Mouse (Mus musculus): ENCODE measurements around the gene E2f4.

The E2f4 gene

DNA sequence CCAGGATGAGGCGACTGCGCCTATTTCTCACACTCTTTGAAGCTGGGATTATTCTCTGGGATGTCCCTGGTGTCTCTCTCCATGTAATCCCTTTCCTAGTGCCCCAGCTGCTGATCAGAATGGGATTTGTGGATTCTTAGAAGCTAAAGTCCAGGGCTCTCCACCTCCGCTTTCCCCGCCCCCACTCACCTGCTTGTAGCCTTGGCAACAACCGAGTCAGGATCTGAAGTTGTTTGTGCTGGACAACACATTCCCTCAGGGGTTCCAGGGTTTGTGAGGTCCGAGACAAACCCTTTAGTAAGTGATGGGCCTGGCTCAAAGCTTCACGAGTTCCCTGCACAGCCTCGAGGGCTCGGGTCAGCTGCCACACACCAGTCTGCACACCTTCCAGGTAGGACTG, 2.7 kb upstream of the E2f4 start:
- DNase-seq (ENCODE audit: low spot score), result no peak

DNA sequence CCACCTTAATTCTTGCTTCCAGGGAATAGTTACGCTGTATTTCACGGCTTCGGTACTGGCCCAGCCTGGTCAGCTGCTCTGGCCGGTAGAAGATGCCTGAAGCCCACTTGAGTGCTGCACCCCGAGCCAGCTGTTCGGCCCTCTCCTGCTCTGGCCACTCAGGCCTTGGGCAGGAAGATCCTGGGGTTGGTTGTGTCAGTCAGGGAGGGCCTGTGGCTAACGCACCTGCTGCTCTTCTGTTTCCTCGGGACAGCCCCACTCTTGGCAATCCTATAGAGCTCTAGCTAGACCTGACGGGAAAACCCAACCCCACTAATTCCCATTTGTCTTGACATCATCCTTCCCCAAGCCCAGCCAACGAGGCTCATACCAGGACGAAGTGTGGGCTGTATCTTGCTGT, 2.2 kb upstream of the E2f4 start:
- DNase-seq (ENCODE audit: low spot score), result no peak

DNA sequence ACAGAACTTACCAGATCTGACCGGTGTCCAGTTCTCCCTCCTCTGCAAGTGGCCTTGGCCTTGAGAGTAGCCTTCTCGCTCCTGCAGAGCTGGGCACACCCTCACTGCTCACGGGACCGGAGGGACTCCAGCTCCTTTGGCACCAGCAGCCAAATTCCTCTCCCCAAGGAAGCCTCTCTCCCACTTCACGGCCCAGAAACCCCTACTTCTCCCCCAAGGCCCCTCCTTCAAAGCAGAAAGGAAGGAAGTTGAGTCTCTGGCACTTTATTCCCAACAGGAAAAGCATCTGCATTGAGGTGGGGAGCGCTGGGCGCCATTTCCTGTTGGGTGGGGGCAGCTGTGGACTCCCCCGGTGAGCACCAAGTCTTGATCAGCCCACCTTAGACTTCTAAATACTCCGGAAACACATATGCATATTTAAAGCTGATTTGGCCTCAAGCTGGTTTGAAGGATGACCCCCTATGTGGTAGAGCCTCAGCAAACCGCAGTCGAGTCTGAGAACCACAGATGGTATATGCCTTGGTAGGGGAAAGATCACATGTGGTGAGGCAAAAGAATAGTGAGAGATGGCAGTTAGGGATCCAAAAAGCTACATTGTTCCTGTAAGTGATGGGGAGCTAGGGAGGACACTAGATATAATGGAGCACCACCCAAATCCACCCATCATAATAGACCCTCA, 1.4 kb upstream of the E2f4 start, which contains the start of gene Exoc3l:
Gene Exoc3l (minus strand): TSS at position 207 of the 679 bp plus-strand sequence.
- DNase-seq (ENCODE audit: low spot score), result no peak

DNA sequence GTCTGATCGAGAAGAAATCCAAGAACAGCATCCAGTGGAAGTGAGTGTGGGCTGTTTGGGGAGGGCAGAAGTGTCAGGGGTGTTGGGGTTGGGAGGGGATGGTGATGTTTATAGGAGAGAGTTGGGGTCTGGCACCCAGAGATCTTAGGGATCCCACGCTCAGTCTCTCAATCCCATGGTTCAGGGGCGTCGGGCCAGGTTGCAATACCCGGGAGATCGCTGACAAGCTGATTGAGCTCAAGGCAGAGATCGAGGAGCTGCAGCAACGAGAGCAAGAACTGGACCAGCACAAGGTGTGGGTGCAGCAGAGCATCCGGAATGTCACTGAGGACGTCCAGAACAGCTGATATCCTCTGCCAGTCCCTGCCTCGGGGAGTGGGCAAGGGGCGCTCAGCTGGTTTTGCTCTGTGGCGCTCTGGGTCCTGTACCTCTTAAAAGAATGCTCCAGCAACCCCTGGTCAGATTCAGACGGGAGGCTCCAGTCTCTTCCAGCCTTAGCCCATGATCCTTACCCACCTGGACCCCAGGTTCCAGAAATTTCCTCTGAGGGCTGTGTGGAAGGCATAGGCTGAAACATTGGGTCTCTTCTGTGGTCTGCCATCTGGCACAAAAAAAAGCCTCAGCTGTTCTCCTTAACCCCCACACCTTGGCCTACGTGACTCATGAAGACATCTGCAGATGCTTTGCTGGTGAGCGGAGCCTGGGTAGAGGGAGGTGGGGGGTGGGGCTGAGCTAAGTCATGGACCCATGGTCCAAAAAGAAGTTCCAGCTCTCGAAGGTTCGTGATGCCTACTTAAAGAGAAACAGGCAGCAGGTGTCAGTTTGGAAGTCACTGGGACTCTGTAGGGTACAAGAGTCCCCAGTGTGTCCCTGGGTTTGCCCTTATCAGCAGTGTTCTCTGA, 1.1 kb downstream of the E2f4 start:
- no peak for DNase-seq (ENCODE audit: low spot score)

DNA sequence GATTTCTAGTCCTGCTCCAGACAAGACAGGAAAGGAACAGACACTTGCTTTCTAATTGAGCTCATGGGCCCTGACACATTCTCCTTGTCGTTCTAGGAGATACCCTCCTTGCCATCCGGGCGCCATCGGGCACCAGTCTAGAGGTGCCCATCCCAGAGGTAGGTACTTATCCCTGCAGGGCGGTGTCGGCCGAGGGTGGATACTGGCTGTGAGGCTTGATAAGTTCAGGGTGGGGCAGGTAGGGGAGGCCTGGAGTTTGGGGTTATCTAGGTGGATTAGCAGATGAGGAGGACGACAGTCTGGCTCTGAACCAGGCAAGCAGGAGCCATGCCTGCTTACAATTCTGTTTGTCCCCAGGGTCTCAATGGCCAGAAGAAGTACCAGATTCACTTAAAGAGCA, 2.5 kb downstream of the E2f4 start:
- peak; percentile 90 for DNase-seq (ENCODE audit: low spot score)

DNA sequence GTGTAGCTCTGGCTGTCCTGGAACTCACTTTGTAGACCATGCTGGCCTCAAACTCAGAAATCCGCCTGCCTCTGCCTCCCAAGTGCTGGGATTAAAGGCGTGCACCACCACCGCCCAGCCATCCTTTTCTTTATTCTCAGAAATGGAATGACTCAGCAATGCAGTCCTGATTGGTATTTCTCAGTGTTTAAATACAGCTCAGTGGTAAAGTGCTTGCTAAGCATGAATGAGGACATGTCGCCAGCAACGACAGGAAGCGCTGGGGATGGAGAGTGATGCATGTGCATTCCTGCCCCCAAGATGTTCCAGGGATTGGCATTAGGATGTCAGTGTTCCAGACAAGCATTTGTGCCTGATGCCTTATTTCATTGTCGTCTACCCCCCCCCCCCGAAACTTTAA, 5.9 kb downstream of the E2f4 start:
- no peak for DNase-seq (ENCODE audit: low spot score)

- no peak for DNase-seq (ENCODE audit: low spot score)
These were observed 6.4 kb downstream of the E2f4 start for GRCm38 (mm10) chr8:105303874-105304273.

- DNase-seq (ENCODE audit: low spot score), result no peak
These were observed 7.1 kb downstream of the E2f4 start for GRCm38 (mm10) chr8:105304325-105305210.

DNA sequence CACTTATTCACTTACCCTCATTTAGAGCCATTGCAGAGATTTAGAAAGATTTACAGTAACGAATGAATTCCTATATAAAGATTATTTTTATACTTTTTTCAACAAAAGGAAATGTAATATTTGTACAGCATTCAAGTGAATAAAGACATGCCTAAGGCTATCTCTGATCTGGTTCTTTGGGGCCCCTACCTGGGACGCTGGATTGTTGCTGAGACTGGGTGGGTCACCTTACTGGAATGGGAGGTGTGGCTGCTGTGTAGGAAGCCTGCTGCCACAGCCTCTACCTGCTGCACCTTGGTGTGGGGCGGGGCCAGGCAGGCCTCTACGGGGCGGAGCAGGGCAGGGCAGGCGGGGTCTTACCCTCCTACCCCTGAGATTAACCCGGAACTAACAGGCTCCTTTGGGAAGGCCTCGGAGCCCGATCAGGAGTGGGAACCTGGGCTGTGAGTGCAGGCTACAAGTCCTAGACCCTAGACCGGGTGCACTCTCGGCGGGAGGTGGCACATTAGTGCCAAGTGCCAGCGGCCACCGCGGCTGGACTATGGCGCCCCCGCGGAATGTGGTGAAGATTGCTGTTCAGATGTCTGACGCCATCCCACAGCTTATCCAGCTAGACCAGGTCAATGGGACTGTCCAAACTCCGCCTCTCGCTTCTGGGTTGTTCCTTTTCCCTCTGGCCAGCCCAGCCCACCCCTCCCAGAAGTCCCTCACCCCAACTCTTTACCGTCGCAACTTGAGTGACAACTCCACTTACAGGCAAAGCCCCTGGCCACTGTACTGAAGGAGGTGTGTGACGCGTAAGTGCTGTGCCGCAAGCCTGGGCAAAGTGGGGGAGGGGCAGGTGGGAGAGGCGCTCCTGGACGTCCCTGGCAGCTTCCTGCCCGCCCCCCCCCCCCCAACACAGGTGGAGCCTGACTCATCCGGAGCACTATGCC, 8.0 kb downstream of the E2f4 start, which contains the start of gene Elmo3:
Gene Elmo3 (plus strand): TSS at position 391 of the 935 bp plus-strand sequence.
- DNase-seq (ENCODE audit: low spot score), result no peak

DNA sequence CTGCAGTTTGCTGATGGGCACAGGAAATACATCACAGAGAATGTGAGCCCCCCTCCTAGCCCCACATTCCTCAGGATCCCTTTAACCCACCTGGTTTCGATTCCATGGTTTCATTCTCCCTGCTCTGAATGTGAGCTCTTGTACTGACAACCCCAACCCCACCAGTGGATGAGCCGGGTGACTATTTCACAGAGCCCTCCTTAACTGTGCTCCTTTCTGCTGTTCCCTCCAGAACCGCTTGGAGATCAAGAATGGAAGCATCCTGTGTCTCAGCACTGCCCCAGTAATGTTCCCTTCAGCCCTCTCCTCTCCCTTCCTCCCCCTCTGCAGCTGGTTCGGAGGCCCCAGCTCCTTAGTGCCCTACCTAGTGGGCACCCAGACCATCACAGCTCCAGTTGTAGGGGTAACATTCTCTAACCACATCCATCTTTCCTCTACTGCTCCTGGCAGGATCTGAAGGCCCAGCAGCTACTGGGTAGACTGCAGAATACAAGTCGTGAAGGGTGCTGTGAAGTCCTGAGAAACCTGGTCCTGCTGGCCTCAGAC, 8.8 kb downstream of the E2f4 start:
- no peak for DNase-seq (ENCODE audit: low spot score)

DNA sequence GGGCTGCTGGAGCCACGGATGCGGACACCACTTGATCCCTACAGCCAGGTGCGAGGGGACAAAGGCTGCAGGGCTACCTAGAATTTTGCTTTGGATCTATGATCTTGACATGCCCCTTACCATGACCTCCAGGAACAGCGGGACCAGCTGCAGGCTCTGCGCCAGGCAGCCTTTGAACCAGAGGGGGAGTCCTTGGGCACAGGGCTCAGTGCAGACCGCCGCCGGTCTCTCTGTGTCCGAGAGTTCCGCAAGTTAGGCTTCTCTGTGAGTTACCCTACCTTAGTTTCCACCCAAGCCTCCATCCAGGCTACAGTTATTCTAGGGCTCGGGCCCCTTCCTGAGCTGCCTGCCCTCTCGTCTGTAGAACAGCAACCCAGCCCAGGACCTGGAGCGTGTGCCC, 10.2 kb downstream of the E2f4 start:
- no peak for DNase-seq (ENCODE audit: low spot score)

DNA sequence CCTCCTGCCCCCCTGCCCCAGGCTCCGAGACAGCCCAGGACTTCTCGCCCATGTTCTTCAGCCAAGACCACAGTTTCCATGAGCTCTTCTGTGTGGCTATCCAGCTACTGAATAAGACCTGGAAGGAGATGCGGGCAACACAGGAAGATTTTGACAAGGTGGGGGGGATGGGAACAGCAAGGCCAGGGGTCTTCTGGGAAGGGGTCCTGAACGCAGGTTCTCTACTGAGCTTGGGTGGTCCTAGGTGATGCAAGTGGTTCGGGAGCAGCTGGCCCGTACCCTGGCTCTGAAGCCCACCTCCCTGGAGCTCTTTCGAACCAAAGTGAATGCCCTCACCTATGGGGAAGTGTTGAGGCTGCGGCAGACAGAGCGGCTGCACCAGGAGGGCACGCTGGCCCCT, 11.0 kb downstream of the E2f4 start:
- DNase-seq (ENCODE audit: low spot score), result no peak

- DNase-seq (ENCODE audit: low spot score), result no peak
These were observed 11.8 kb downstream of the E2f4 start for GRCm38 (mm10) chr8:105309142-105309847.

GRCm38 (mm10) chr8:105310118-105310517, 12.7 kb downstream of the E2f4 start:
- no peak for DNase-seq (ENCODE audit: low spot score)

DNA sequence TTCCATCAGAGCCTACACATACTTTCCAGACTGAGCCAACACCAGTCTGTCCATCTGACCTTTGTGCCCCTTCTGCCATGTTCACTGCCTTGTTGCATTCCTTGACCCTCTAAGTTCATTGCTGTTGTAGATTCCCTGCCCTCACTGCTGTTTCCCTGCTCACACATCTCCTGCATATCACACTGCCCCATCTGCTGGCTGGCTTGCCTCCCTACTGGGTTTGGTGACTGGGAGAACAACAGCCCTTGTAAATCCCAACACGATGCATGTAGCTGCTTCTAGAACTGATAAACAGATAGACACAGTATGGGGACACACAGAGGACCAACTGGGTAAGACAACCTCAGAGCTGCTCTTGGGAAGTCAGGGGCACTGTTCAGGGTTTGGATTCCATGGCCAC, 14.3 kb downstream of the E2f4 start:
- no peak for DNase-seq (ENCODE audit: low spot score)

DNA sequence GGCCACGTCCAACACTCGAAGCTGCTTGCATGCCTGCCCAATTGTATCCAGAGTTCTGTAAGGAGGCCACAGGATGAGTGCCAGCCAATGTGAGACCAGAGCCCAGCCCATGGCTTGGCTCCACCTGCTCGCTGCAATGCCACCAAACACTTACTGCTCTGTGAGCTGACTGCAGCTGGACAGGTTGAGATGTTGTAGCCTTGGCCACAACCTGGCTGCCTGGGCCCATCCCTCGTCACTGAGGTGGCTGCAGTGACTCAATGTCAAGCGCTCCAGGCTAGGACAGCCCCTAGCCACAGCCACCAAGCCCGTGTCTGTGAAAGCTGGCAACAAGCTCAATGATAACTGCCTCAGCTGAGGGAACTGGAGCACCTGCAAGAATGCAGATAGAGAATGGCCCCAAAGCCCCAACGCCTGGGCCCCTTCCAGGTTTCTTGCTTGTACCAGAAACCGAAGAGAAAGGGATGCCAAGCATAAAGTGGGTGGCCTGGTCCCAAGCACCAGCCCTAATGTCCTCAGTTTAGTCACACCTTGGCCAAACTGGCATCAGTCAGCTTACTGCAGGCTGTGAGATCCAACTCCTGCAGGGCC, 15.5 kb downstream of the E2f4 start:
- DNase-seq (ENCODE audit: low spot score), result no peak

- DNase-seq (ENCODE audit: low spot score), result no peak
These were observed 16.3 kb downstream of the E2f4 start for GRCm38 (mm10) chr8:105313622-105314402.

- no peak for DNase-seq (ENCODE audit: low spot score)
These were observed 17.8 kb downstream of the E2f4 start for GRCm38 (mm10) chr8:105315073-105315769.
